Mouse (Mus musculus): ENCODE results near the gene Mypop. TPM values are rescaled to one million over a fixed set of nuclear protein-coding genes. Genes with fewer than 3 reads are reported as not detected.

Mypop gene
- polyA plus RNA-seq, 1 experiment from 2014 or later, result 2.2 TPM

- no peaks in the 10 kb centered on the region for H3K36me3 ChIP-seq (ENCODE audit: control insufficient read depth, insufficient read depth, low read length)
- no peak for ATAC-seq (replicated peaks; ENCODE audit: insufficient number of reproducible peaks, low FRiP score, low TSS enrichment)
- 86% methylated on average over 5 of the region's 5 CpGs for WGBS (ENCODE audit: insufficient replicate concordance)
- H3K9ac ChIP-seq (ENCODE audit: low read depth, low read length), result no peak overlapping the region
- no peak overlapping the region for H3K27ac ChIP-seq (ENCODE audit: low read depth, low read length)
- H3K9me3 ChIP-seq (replicated peaks; ENCODE audit: control insufficient read depth, low read length), result no peaks in the 10 kb centered on the region
- H3K4me3 ChIP-seq (ENCODE audit: low read depth, low read length), result no peak overlapping the region
- peaks cover 12% of the 10 kb centered on the region; the same call in 1 of the 2 replicates for H3K4me1 ChIP-seq (ENCODE audit: control insufficient read depth, insufficient read depth, low read length)
- H3K4me2 ChIP-seq, result no peak overlapping the region
- peaks cover 26% of the 10 kb centered on the region for H3K27me3 ChIP-seq (ENCODE audit: control insufficient read depth, insufficient read depth, low read length)
These were observed 2.0 kb downstream of the Mypop start for GRCm38 (mm10) chr7:18993036-18993435.

DNA sequence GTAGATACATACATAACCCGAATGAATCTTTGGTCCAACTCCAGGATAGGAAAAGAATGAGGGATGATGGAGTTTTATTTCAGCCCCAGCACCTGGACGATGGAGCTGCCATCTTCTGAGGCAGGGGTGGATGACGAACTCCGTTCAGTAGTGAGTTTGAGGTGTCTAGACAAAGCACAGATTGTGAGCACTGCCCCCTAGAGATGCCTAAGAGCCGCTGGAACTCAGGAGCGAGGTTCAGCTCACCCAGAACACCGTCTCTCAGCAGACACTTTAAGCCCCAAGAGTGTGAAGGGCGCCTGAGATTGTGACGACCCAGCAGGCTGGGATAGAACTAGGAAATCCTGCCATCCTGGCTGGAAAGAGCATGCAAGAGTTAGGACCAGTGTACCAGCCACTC is 7.8 kb downstream of the Mypop start:
- no peak overlapping the region for H3K9ac ChIP-seq (ENCODE audit: low read depth, low read length)
- H3K4me1 ChIP-seq (ENCODE audit: control insufficient read depth, insufficient read depth, low read length), result peaks cover 5% of the 10 kb centered on the region; the same call in 1 of the 2 replicates
- no peak overlapping the region for H3K27ac ChIP-seq (ENCODE audit: low read depth, low read length)
- H3K4me3 ChIP-seq (ENCODE audit: low read depth, low read length), result no peak overlapping the region
- H3K4me2 ChIP-seq, result no peak overlapping the region
- H3K36me3 ChIP-seq (ENCODE audit: control insufficient read depth, insufficient read depth, low read length), result no peaks in the 10 kb centered on the region
- peaks cover 4% of the 10 kb centered on the region; the same call in 1 of the 2 replicates for H3K27me3 ChIP-seq (ENCODE audit: control insufficient read depth, insufficient read depth, low read length)
- H3K9me3 ChIP-seq (replicated peaks; ENCODE audit: control insufficient read depth, low read length), result no peaks in the 10 kb centered on the region
- no peak for ATAC-seq (replicated peaks; ENCODE audit: insufficient number of reproducible peaks, low FRiP score, low TSS enrichment)
- WGBS (ENCODE audit: insufficient replicate concordance), result 43% methylated on average over 9 of the region's 9 CpGs

DNA sequence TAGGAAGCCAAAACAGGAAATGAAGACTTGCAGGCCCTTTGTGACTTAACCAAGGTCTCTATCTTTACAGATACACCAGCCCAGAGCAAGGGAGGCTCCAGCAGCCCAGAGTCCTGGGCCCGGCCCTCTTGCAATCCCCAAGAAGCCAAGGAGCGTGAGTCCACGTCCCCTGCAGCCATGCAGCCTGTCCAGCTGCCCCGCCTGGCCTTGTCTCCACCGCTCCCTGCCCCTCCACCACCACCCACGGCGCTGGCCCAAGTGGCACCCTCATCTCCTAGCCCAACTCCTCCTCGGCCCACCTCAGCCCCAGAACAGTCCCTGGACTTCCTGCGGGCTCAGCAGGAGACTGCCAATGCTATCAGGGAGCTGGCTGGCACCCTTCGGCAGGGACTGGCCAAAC is 9.4 kb downstream of the Mypop start:
- Histone ChIP-seq H3K27me3 (ENCODE audit: control insufficient read depth, insufficient read depth, low read length) (no peaks in the 10 kb centered on the region), H3K4me2 (peak overlapping the region; percentile 68), H3K4me3 (ENCODE audit: low read depth, low read length) (peak overlapping the region; percentile 50), H3K36me3 (ENCODE audit: control insufficient read depth, insufficient read depth, low read length) (0 out of 2 replicates have a peak, but pooled peaks cover 2% of the 10 kb centered on the region), H3K27ac (ENCODE audit: low read depth, low read length) (peak overlapping the region; percentile 37), H3K4me1 (ENCODE audit: control insufficient read depth, insufficient read depth, low read length) (peaks cover 16% of the 10 kb centered on the region), H3K9ac (ENCODE audit: low read depth, low read length) (peak overlapping the region; percentile 78), H3K9me3 (replicated peaks; ENCODE audit: control insufficient read depth, low read length) (no peaks in the 10 kb centered on the region)
- no peak for ATAC-seq (replicated peaks; ENCODE audit: insufficient number of reproducible peaks, low FRiP score, low TSS enrichment)
- WGBS (ENCODE audit: insufficient replicate concordance), result 40% methylated on average over 10 of the region's 10 CpGs

DNA sequence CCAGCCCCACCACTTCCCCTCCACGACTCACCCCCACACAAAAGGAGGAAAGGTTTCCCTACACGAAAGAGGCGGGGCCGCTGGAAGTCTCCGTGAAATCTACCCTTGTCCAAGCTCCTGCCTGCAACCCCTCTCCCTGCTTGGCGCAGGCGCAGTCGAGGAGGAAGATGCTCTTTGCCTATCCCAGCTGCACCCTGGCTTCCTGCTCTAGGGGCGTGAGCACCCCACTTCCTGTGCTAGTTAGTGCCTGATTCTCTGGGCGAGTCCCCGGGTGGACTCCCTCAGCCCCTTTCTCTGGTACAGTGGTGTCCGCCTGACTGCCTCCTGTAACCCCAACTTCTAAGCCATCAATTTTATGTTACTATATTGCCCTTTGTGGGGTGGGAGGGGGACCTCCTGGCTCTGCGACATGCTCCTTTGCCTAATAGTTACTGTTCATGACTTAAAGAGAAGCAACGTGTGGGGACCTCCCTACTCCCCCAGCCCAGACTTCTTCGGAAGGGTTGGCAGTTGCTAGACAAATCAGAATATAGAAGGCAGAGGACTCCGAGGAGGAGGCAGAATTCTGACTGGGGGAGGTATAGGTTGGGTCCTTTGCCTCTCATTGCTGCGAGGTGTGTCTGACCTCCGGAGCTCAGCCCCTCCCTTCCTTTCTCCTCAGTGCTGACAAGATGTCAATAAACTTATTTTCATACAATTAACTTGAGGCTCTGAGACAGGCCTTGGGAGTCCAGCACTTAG is 10.2 kb downstream of the Mypop start:
- Histone ChIP-seq H3K36me3 (ENCODE audit: control insufficient read depth, insufficient read depth, low read length) (0 out of 2 replicates have a peak, but pooled peaks cover 6% of the 10 kb centered on the region), H3K9me3 (replicated peaks; ENCODE audit: control insufficient read depth, low read length) (no peaks in the 10 kb centered on the region), H3K4me2 (peak overlapping the region; percentile 68), H3K4me3 (ENCODE audit: low read depth, low read length) (peak overlapping the region; percentile 50), H3K27me3 (ENCODE audit: control insufficient read depth, insufficient read depth, low read length) (no peaks in the 10 kb centered on the region), H3K4me1 (ENCODE audit: control insufficient read depth, insufficient read depth, low read length) (peaks cover 24% of the 10 kb centered on the region), H3K9ac (ENCODE audit: low read depth, low read length) (peak overlapping the region; percentile 78), H3K27ac (ENCODE audit: low read depth, low read length) (peak overlapping the region; percentile 37)
- ATAC-seq (replicated peaks; ENCODE audit: insufficient number of reproducible peaks, low FRiP score, low TSS enrichment), result no peak
- 31% methylated on average over 18 of the region's 18 CpGs for WGBS (ENCODE audit: insufficient replicate concordance)

DNA sequence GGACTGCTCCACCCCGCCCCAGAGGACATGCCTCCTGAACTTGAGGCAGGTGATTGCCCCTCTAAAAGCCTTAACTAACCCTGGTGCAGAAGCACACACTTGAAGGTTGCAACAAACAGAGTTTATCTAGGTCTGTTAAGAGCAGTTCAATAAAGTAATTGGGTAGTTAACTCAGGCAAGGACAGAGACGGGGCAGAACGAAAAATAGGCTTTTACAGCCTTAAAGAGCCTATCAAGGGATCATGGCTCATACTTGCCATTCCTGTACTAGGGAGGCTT is 10.7 kb downstream of the Mypop start:
- Histone ChIP-seq H3K36me3 (ENCODE audit: control insufficient read depth, insufficient read depth, low read length) (peaks cover 6% of the 10 kb centered on the region; the same call in 1 of the 2 replicates), H3K9ac (ENCODE audit: low read depth, low read length) (no peak overlapping the region), H3K4me3 (ENCODE audit: low read depth, low read length) (0 out of 2 replicates have a peak overlapping the region, but pooled peaks have one; percentile 4)

GRCm38 (mm10) chr7:19002115-19002514 is 11.1 kb downstream of the Mypop start:
- Histone ChIP-seq H3K4me3 (ENCODE audit: low read depth, low read length) (peak overlapping the region; percentile 4; the same call in 1 of the 2 replicates), H3K27ac (ENCODE audit: low read depth, low read length) (peak overlapping the region; percentile 15; the same call in 1 of the 2 replicates), H3K27me3 (ENCODE audit: control insufficient read depth, insufficient read depth, low read length) (no peaks in the 10 kb centered on the region), H3K4me1 (ENCODE audit: control insufficient read depth, insufficient read depth, low read length) (peaks cover 29% of the 10 kb centered on the region), H3K4me2 (peak overlapping the region; percentile 75), H3K9ac (ENCODE audit: low read depth, low read length) (peak overlapping the region; percentile 80), H3K9me3 (replicated peaks; ENCODE audit: control insufficient read depth, low read length) (no peaks in the 10 kb centered on the region), H3K36me3 (ENCODE audit: control insufficient read depth, insufficient read depth, low read length) (peaks cover 10% of the 10 kb centered on the region; the same call in 1 of the 2 replicates)
- 30% methylated on average over 4 of the region's 4 CpGs for WGBS (ENCODE audit: insufficient replicate concordance)
- ATAC-seq (replicated peaks; ENCODE audit: insufficient number of reproducible peaks, low FRiP score, low TSS enrichment), result no peak

More for the DNA sequence above, 10.7 kb downstream of the Mypop start:
- Histone ChIP-seq H3K4me2 (peak overlapping the region; percentile 68), H3K27ac (ENCODE audit: low read depth, low read length) (peak overlapping the region; percentile 15; the same call in 1 of the 2 replicates), H3K9me3 (replicated peaks; ENCODE audit: control insufficient read depth, low read length) (no peaks in the 10 kb centered on the region), H3K27me3 (ENCODE audit: control insufficient read depth, insufficient read depth, low read length) (no peaks in the 10 kb centered on the region), H3K4me1 (ENCODE audit: control insufficient read depth, insufficient read depth, low read length) (peaks cover 26% of the 10 kb centered on the region)
- no peak for ATAC-seq (replicated peaks; ENCODE audit: insufficient number of reproducible peaks, low FRiP score, low TSS enrichment)
- 67% methylated on average over 3 of the region's 3 CpGs for WGBS (ENCODE audit: insufficient replicate concordance)

- ATAC-seq (replicated peaks; ENCODE audit: insufficient number of reproducible peaks, low FRiP score, low TSS enrichment), result 0 out of 2 replicates have a peak, but pooled peaks have one; percentile 36
- Histone ChIP-seq H3K4me3 (ENCODE audit: low read depth, low read length) (peak overlapping the region; percentile 38), H3K36me3 (ENCODE audit: control insufficient read depth, insufficient read depth, low read length) (peaks cover 10% of the 10 kb centered on the region; the same call in 1 of the 2 replicates), H3K27me3 (ENCODE audit: control insufficient read depth, insufficient read depth, low read length) (no peaks in the 10 kb centered on the region), H3K9me3 (replicated peaks; ENCODE audit: control insufficient read depth, low read length) (no peaks in the 10 kb centered on the region), H3K4me1 (ENCODE audit: control insufficient read depth, insufficient read depth, low read length) (peaks cover 29% of the 10 kb centered on the region), H3K9ac (ENCODE audit: low read depth, low read length) (peak overlapping the region; percentile 80), H3K4me2 (peak overlapping the region; percentile 75), H3K27ac (ENCODE audit: low read depth, low read length) (peak overlapping the region; percentile 66)
- 3% methylated on average over 17 of the region's 17 CpGs for WGBS (ENCODE audit: insufficient replicate concordance)
These were observed 11.9 kb downstream of the Mypop start for GRCm38 (mm10) chr7:19002848-19003498.

DNA sequence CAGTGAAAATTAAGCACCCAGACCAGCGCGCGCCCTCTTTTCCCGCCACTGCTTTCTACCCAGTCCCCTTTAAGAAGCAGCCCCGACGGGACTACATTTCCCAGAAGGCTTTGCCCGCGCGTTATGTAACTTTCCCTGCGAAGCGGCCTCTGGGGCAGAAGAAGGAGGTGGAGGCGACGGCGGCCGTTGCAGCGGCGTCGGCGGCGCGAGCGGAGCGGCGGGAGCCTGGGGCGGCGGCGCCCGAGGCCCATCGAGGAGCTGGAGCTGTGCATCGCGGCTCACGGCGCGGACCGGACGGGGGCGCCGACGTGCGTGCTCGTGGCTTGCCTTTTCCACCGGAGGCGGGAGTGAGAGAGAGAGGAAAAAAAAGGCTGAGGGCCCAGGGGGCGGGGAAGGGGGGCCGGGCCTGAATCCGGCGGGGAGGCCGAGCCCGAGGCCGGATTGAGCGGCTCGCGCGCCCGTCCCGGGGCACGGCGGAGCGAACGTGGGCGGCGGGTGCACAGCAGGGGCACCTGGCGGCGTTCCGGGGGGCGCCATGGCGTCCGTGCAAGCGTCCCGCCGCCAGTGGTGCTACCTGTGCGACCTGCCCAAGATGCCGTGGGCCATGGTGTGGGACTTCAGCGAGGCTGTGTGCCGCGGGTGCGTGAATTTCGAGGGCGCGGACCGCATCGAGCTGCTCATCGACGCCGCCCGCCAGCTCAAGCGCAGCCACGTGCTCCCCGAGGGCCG is 13.0 kb downstream of the Mypop start, which contains the start of gene Irf2bp1:
Irf2bp1 (plus strand) TSS at position 143 of the 729 bp plus-strand sequence.
- Histone ChIP-seq H3K4me1 (ENCODE audit: control insufficient read depth, insufficient read depth, low read length) (peaks cover 29% of the 10 kb centered on the region), H3K27ac (ENCODE audit: low read depth, low read length) (peak within 1 kb of the TSS; percentile 88), H3K27me3 (ENCODE audit: control insufficient read depth, insufficient read depth, low read length) (no peaks in the 10 kb centered on the region), H3K4me2 (peak within 1 kb of the TSS; percentile 100), H3K36me3 (ENCODE audit: control insufficient read depth, insufficient read depth, low read length) (peaks cover 10% of the 10 kb centered on the region; the same call in 1 of the 2 replicates), H3K9me3 (replicated peaks; ENCODE audit: control insufficient read depth, low read length) (no peaks in the 10 kb centered on the region), H3K4me3 (ENCODE audit: low read depth, low read length) (peak within 1 kb of the TSS; percentile 85), H3K9ac (ENCODE audit: low read depth, low read length) (peak within 1 kb of the TSS; percentile 91)
- WGBS (ENCODE audit: insufficient replicate concordance), result under 1% methylated on average over 90 of the region's 90 CpGs
- peak; percentile 46 for ATAC-seq (replicated peaks; ENCODE audit: insufficient number of reproducible peaks, low FRiP score, low TSS enrichment)
